Mouse (Mus musculus) adrenal gland, adult 18-20 months (tissue): Measurements from ENCODE around the gene Cdh1. TPM values are rescaled to one million over a fixed set of nuclear protein-coding genes. Genes with fewer than 3 reads are reported as not detected.
"Not testable (repeated sequence)": the region's sequence is repeated elsewhere in the genome, so short reads cannot be mapped to it uniquely, and the experiment has no call there.

Experiments
- DNase-seq, 2 experiments: peaks; one replicate each; pipeline ENCODE4 v3.0.0; 2021 to 2022; ENCODE audit warnings: low spot score in 2 of 2
- total RNA-seq, 2 experiments: library from RNA; stranded (reverse); gene quantifications; 1 replicate in 1 of 2; 2 replicates in 1 of 2; pipeline ENCODE4 v1.2.3; 2021

The Cdh1 gene
- total RNA-seq, 2 experiments from 2014 or later, result 0.16 to 0.27 TPM

- no peak for DNase-seq
Measured at GRCm38 (mm10) chr8:106588443-106589431, 14.4 kb upstream of the Cdh1 start.

- DNase-seq, result no peak
Measured at GRCm38 (mm10) chr8:106592458-106592857, 10.7 kb upstream of the Cdh1 start.

DNA sequence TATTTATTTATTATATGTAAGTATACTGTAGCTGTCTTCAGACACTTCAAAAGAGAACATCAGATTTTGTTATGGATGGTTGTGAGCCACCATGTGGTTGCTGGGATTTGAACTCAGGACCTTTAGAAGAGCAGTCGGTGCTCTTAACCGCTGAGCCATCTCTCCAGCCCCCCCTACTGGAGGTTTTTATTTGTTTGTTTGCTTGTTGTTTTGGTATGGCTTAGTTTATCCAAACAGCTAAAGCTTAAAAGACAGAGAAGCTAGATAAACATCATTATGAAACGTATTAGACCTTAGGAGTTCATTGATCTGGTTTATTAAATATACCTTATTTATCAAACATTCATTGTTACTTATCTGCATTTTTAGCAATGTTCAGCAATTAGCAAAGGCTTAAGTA, 7.5 kb upstream of the Cdh1 start:
- not testable (repeated sequence) for DNase-seq

DNA sequence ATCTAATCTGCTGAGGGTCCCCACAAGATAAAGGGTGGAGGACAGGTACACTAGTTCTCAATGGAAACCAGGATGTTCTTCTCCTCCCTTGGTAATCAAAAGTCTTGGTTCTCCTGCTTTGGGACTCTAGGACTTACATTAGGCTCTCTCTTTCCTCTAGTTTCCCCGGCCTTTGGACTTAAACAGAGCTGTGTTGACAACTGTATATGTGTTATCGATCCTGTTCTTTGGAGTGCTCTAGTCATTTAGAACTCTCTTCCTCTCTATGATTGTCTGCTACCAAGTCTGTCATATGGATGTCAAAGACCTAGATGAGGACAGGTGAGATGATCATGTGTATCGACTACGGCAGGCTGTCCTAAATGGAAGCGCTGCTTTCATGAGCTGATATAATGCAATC, 6.1 kb upstream of the Cdh1 start:
- no peak for DNase-seq

GRCm38 (mm10) chr8:106599265-106599979, 3.7 kb upstream of the Cdh1 start:
- DNase-seq, result no peak

- no peak for DNase-seq
Measured at GRCm38 (mm10) chr8:106603933-106604332, 782 bp downstream of the Cdh1 start.

- DNase-seq, result no peak
Measured at GRCm38 (mm10) chr8:106605657-106606056, 2.5 kb downstream of the Cdh1 start.

GRCm38 (mm10) chr8:106606121-106606520, 3.0 kb downstream of the Cdh1 start:
- no peak for DNase-seq

DNA sequence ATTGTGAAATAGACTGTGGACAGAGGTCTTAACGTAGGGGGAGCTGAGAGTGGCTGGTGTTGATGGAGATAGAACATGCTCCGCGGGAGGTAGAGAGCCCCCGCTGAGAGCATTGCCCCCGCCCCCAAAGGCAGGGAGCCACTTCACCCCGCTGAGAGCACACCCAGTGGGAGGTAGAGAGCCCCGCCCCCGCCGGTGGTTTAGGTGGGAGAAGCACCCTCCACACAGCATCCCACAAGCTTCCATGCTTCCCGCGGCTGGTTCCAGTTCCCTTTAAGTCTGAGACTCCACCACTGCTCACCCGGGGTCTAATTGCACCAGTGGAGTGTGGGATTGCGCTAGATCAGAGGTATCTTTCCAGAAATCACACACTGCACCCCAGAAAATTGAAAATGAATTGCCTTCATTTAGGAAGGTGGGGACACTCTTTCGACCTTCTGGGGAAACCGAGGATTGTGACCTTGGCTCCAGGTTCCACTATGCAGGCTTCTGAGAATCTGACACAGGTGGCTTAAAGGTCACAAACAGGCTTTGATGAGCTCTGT, 3.5 kb downstream of the Cdh1 start:
- DNase-seq, result no peak

GRCm38 (mm10) chr8:106607783-106608182, 4.6 kb downstream of the Cdh1 start:
- not testable (repeated sequence) for DNase-seq

DNA sequence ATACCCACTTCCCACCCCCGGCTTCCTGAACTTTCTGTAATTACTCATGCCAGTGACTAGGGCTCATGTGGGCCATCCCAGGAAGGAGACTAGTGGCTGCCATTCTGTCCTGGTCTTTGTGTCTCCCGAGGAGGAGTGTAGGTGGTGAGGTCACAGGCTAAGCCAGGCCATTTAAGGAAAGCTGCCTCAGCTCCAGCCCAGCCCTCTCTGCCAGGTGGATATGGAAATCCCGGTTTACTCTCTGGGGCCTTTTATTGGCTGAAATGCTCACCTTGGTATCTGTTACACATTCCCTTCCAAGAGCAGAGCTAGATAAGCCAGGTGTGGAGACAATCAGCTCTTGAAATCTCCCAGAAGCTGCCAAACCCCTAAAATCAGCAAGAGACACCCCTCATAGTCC, 5.3 kb downstream of the Cdh1 start:
- no peak for DNase-seq

GRCm38 (mm10) chr8:106609076-106609903, 6.1 kb downstream of the Cdh1 start:
- DNase-seq, result no peak

DNA sequence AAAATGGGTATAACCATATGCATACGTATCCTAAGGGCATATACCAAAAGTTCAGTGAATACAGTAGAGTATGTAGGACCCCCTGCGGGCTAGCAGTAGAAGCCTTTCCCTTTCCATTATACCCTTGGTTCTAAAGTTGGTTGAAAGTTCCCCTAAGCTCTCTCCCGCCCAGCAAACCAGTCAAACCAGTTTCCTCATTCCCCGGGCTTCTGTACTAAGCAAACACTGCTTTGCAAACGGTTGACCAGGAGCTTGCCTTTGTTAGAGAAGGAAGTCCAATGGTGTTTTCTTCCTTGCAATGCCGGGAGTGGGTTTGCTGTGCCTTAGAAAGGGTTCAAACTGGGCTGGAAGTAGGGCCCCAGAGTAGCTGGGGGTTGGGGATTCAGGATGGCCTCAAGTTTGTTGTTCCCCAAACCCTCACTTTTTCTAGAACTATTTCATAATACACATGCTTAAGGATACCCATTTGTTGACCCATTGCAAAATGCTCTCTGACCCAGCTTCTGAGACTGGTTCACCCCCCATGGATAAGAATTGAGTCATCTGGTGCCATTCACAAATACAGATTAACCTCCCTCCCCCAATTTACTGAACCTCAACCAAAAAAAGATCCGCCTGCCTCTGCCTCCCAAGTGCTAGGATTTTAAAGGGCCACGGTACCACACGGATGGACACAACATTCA, 7.9 kb downstream of the Cdh1 start:
- DNase-seq, result no peak

GRCm38 (mm10) chr8:106612047-106612446, 8.9 kb downstream of the Cdh1 start:
- no peak for DNase-seq

- DNase-seq, result no peak
Measured at GRCm38 (mm10) chr8:106614704-106615103, 11.6 kb downstream of the Cdh1 start.

- no peak for DNase-seq
Measured at GRCm38 (mm10) chr8:106615661-106616299, 12.6 kb downstream of the Cdh1 start.

GRCm38 (mm10) chr8:106616679-106617078, 13.5 kb downstream of the Cdh1 start:
- DNase-seq, result no peak

- DNase-seq, result no peak
Measured at GRCm38 (mm10) chr8:106617196-106617595, 14.0 kb downstream of the Cdh1 start.

DNA sequence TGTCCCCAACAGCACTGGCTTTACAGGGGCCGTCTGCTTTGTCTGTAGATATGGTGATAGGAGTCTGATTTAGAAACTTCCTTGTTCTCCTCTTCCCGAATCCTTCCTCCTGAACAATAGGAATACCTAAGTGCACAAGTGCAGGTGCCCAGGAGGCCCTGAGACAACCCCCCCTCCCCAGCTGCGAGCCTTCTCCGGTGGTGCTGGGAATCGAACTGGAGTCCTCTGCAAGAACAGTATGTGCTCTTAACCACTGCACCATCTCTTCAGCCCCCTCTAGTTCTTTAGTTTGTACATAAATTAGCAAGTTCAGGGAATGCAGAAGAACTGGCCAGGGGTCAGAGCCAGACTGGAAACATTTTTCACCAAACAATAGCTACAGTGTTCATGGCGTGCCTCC, 14.7 kb downstream of the Cdh1 start:
- DNase-seq, result no peak

DNA sequence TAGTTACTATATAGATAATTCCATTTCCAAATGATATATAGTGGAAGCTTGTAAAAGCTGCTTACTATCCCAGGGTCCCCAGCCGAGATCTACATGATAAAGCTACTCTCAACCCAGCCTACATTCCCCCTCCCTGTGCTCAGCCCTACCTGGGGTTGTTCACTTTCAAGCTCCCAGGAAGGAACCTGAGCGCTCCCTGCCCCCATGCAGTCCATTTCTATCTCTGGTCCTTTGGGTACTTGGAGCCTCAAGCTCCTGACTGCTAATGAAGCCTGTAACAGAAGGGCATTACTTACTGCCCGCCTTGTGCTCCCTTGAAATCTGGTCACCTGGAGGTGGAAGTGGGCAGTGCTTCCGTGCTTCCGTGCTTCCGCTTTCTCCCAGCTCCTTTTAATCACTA, 15.2 kb downstream of the Cdh1 start:
- DNase-seq, result no peak
